8 mouse cellular contexts compared by ENCODE assay signal in the genomic region with DNA sequence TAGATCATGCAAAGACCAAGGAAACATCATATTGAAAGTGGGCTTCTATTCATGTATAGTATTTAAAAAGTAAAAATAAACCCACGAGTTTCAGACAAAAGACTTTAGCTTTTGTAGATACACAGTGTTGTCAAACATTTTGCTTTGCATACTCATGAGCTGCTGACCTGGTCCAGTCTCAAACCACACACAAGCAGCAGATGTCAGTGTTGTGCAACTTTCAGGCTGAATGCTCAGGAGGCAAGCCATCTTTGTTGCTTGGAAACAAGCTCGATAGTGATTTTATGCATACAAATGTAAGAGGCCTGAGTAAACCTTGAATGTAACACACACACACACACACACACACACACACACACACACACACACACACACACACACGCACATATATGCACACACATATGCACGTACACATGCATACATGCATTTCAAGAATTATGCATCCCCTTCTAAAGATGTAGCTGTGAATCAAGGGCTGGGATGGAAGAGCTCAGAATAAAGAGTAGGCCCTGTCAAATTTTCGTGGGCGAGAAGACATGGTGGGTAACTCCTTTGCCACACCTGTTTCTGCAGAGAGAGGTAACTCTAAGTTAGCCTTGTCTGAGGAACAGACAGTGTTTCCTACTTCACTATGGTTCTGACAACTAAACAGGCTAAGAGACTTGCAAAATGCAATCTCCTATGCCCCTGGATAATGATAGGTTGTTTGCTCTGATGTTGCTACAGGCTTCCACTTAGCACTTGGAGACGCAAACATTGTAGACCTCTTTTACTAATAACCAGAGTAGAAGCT.
DNase-seq lines count a peak whose midpoint lies in the region; ATAC-seq and TF ChIP-seq lines count a peak whose summit lies in the region.

No protein-coding gene starts in this region.

- no peak for TF ChIP-seq POLR2A in heart, adult 2 months (IDR thresholded peaks at IDR 0.05; ENCODE audit: insufficient read depth, low read depth, low read length)
- no peak for TF ChIP-seq POLR2A in cerebellum, adult 2 months (IDR thresholded peaks at IDR 0.05; ENCODE audit: borderline replicate concordance, insufficient read depth, low read length)

- no peak overlapping the region for H3K27ac ChIP-seq in heart, adult 2 months
- no peak overlapping the region for H3K27ac ChIP-seq in heart, embryonic 11.5 days (ENCODE audit: low read depth, low read length)
- no peak overlapping the region for H3K27ac ChIP-seq in cerebellum, adult 2 months (ENCODE audit: insufficient read depth, low read length)
- peak overlapping the region; percentile 75 for H3K27ac ChIP-seq in midbrain, embryonic 10.5 days (replicated peaks)

- no peaks in the 10 kb centered on the region for H3K9me3 ChIP-seq in heart, embryonic 11.5 days (replicated peaks; ENCODE audit: control insufficient read depth, low read length)
- no peaks in the 10 kb centered on the region for H3K9me3 ChIP-seq in midbrain, embryonic 10.5 days (replicated peaks)

- no peak for ATAC-seq in heart, embryonic 11.5 days (replicated peaks; ENCODE audit: insufficient number of reproducible peaks, low FRiP score, low TSS enrichment)
- no peak for ATAC-seq in megakaryocyte progenitor cell, adult 5-6 weeks (replicated peaks; ENCODE audit: poor library complexity)

- TF ChIP-seq CTCF in heart, adult 2 months (IDR thresholded peaks at IDR 0.05), result peak; percentile 68
- TF ChIP-seq CTCF in cerebellum, adult 2 months (IDR thresholded peaks at IDR 0.05; ENCODE audit: borderline replicate concordance, insufficient read depth, low read depth, low read length), result peak; percentile 57; the same call in 1 of the 2 replicates

- no peaks in the 10 kb centered on the region for H3K36me3 ChIP-seq in heart, adult 2 months (ENCODE audit: control insufficient read depth, insufficient read depth, low read length)
- no peaks in the 10 kb centered on the region for H3K36me3 ChIP-seq in heart, embryonic 11.5 days (ENCODE audit: control insufficient read depth, insufficient read depth, low read length)
- no peaks in the 10 kb centered on the region for H3K36me3 ChIP-seq in midbrain, embryonic 10.5 days

- no peaks in the 10 kb centered on the region for H3K4me1 ChIP-seq in heart, adult 2 months (ENCODE audit: control insufficient read depth, insufficient read depth, low read length)
- H3K4me1 ChIP-seq in heart, embryonic 11.5 days (ENCODE audit: control insufficient read depth, insufficient read depth, low read length), result no peaks in the 10 kb centered on the region
- H3K4me1 ChIP-seq in cerebellum, adult 2 months (ENCODE audit: control insufficient read depth, insufficient read depth, low read length), result no peaks in the 10 kb centered on the region
- H3K4me1 ChIP-seq in midbrain, embryonic 10.5 days, result peaks cover 12% of the 10 kb centered on the region

- H3K79me2 ChIP-seq in heart, adult 2 months (replicated peaks; ENCODE audit: control insufficient read depth, insufficient read depth, low read length), result no peaks in the 10 kb centered on the region

- DNase-seq in heart, adult 2 months, result peak; percentile 7 to 26
- peak; percentile 23 to 24 for DNase-seq in cerebellum, adult 2 months
- DNase-seq in forelimb bud, embryonic 11.5 days (ENCODE audit: low read depth, low spot score), result peak; percentile 35
- peak; percentile 35 to 61 for DNase-seq in kidney, postnatal 36 days
- DNase-seq in midbrain, embryonic 10.5 days (ENCODE audit: low spot score), result peak; percentile 61
- DNase-seq in spleen, adult 12 weeks (ENCODE audit: low spot score), result no peak

- intact Hi-C loops in heart, adult 2 months (cut with DNase I), result loop anchor here (1.0 to 5.0 kb wide), 4 partner anchors 148 to 944 kb away; partner anchors contain the start of gene Tox3

- WGBS in heart, adult 2 months, result 55% methylated on average over 7 of the region's 7 CpGs
- WGBS in heart, embryonic 11.5 days (ENCODE audit: insufficient replicate concordance), result 74% methylated on average over 7 of the region's 7 CpGs
- 36% methylated on average over 7 of the region's 7 CpGs for WGBS in cerebellum, adult 2 months
- 64% methylated on average over 7 of the region's 7 CpGs for WGBS in midbrain, embryonic 10.5 days

- no peak overlapping the region for H3K9ac ChIP-seq in heart, adult 2 months (ENCODE audit: low read depth, low read length)
- H3K9ac ChIP-seq in heart, embryonic 11.5 days (ENCODE audit: low read depth, low read length), result no peak overlapping the region

- H3K4me3 ChIP-seq in heart, adult 2 months, result no peak overlapping the region
- H3K4me3 ChIP-seq in heart, embryonic 11.5 days (ENCODE audit: low read depth, low read length), result no peak overlapping the region
- no peak overlapping the region for H3K4me3 ChIP-seq in cerebellum, adult 2 months (replicated peaks; ENCODE audit: insufficient read depth, low read depth, low read length)
- H3K4me3 ChIP-seq in midbrain, embryonic 10.5 days, result no peak overlapping the region

- no peak overlapping the region for H3K4me2 ChIP-seq in heart, embryonic 11.5 days

- no peak for TF ChIP-seq EP300 in heart, adult 2 months (IDR thresholded peaks at IDR 0.05; ENCODE audit: insufficient read depth, low read depth, low read length)

- H3K27me3 ChIP-seq in heart, adult 2 months (ENCODE audit: control insufficient read depth, insufficient read depth, low read length), result no peaks in the 10 kb centered on the region
- H3K27me3 ChIP-seq in heart, embryonic 11.5 days (ENCODE audit: control insufficient read depth, insufficient read depth, low read length), result no peaks in the 10 kb centered on the region
- no peaks in the 10 kb centered on the region for H3K27me3 ChIP-seq in cerebellum, adult 2 months (ENCODE audit: control insufficient read depth, insufficient read depth, low read length)
- no peaks in the 10 kb centered on the region for H3K27me3 ChIP-seq in midbrain, embryonic 10.5 days (ENCODE audit: low read depth, poor library complexity, severe bottlenecking)
